Mouse (Mus musculus) left cerebral cortex, adult 11 months (tissue): ENCODE data around the gene Ccdc85c.
A peak's percentile ranks its signal among the peaks of the same experiment; 100 is the strongest.

Source experiments
- DNase-seq: peaks from one replicate; pipeline ENCODE4 v3.0.0; 2022; ENCODE audit warnings: low spot score

Ccdc85c gene

DNA sequence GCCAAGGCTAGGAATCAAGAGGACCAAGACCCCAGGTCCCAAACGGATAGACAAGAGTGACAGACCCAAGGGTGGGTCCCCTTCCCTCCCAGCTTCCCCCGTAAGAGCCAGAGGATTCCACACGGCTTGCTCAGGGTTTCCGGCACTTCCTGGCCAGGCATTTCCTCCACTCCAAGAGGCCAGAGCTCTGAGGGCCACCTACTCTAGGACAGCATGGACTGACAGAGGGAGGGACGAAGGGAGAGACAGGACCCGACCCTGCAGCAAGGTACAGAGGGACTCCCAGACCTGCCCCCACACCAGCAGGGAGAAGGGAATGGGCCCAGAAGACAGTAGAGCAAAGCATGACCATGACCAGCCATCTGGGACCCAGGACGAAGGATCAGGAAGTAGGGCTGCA is 7.6 kb downstream of the Ccdc85c start:
- DNase-seq: no peak

DNA sequence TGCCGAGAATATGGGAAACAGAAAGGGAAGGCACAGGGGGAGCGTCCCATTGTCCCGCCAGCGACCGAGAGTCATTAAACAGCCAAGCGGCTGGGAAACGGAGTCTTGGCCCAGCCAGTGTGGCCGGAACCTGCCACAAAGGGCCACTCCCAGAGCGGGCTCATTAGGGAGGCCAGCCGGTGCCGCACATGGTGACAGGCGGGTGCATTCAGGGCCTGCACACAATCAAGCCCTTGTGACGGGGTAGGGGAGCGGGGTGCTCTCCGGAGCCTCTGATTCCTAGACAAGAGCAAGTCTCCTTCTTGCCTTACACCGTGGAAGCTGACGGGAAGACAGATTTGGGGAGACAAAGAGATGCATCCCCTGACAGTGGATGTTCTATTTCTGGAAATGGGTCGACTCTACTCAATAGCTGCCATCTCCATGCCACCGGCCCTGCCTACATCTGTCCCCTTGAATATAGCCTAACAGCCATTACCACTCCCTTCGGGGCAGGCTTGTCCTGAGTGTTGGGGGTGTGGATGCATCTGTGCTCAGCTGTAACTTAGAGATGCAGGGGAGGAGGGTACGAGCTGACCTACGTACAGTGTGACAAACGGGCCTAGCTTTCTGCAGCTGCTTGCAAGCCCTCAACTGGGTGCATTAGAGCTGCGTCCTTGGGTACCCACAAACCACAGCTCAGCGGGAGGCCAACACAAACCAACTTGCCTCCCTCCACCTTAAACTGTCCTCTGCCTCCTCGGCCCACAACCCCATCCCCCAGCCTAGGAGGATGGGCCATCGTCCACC is 9.2 kb downstream of the Ccdc85c start:
- DNase-seq: no peak

DNA sequence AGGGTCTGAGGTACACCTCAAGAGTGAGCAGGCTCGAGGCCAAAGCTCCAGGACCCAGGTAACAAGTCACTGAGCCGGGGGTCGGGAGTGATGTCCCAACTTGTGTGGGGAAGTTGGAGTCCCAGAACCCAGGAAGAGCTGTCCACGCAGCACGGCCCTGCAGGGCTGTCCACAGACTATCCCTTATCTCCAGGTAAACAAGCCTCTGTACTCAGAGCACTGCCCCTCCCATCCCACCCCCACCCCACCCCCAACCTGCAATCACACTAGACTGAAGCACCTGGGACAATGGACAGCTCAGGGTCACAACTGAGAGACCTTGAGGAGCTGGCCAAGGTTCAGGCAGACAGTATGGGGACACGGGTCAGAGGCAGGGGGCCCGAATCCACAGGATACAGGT is 10.3 kb downstream of the Ccdc85c start:
- DNase-seq: no peak

GRCm38 (mm10) chr12:108260950-108261349 is 14.3 kb downstream of the Ccdc85c start:
- no peak for DNase-seq

- no peak for DNase-seq
Observed at GRCm38 (mm10) chr12:108259322-108260049, 15.7 kb downstream of the Ccdc85c start.

GRCm38 (mm10) chr12:108256734-108257133 is 18.5 kb downstream of the Ccdc85c start:
- no peak for DNase-seq

GRCm38 (mm10) chr12:108255960-108256359 is 19.3 kb downstream of the Ccdc85c start:
- DNase-seq: no peak

DNA sequence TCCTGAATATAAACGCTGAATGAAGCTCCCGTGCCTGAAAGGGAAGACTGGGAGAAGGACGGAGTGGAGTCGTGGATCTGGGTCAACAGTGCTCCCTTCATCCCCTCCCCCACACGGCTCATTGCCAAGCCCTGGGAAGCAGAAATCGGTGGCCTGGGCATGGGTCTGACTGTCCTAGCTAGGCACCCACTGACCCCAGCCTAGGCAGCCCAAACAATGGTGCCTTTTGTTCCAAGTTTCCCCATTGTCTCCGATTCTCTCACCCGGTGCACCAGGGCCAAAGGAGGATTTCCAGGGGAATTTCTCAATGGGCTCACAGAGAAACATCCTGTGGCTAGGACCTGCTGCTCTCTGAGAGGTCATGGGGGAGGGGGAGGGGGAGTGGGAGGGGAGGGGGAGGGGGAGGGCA is 19.7 kb downstream of the Ccdc85c start:
- DNase-seq: no peak

- DNase-seq: no peak
Observed at GRCm38 (mm10) chr12:108253042-108253441, 22.2 kb downstream of the Ccdc85c start.

- DNase-seq: no peak
Observed at GRCm38 (mm10) chr12:108251825-108252542, 23.2 kb downstream of the Ccdc85c start.

GRCm38 (mm10) chr12:108251034-108251792 is 24.0 kb downstream of the Ccdc85c start:
- no peak for DNase-seq

DNA sequence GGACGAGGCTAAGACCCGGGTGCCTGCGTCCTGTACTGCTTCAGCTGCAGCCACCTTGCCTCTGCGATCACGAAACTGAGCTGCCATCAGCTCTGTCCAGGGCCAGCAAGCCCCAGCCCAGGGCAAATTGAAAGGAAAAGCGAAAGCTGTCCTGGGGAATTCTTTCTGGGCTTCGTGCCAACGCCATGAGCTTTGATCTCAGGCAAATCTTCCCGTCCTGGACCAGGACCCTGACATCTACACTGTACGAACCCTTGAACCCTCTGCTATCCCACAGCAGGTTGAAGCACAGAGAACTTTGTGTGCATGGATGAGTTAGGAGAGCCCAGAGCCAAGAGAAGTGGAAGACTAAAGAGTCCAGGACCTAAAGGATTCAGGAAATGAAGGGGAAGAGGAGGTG is 25.7 kb downstream of the Ccdc85c start:
- no peak for DNase-seq

DNA sequence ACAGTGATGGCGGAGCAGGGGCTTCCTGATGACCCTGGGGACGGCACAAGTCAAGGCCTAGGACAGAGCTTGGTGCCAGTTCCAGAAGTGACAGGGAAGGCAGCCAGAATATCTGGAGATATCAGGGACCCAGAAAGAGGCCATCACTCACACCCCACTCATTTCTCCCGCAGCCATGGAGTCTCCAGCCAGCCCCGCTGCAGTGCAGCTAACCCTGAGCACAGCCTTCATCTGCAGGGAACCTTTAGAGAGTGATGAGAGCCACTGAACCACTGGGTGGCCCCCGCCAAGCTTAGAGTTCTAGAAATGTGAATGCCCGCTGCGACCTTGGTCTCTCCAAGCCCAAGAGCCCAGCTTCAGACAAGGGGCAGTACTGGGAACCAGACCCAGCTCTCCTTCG is 26.2 kb downstream of the Ccdc85c start:
- no peak for DNase-seq

DNA sequence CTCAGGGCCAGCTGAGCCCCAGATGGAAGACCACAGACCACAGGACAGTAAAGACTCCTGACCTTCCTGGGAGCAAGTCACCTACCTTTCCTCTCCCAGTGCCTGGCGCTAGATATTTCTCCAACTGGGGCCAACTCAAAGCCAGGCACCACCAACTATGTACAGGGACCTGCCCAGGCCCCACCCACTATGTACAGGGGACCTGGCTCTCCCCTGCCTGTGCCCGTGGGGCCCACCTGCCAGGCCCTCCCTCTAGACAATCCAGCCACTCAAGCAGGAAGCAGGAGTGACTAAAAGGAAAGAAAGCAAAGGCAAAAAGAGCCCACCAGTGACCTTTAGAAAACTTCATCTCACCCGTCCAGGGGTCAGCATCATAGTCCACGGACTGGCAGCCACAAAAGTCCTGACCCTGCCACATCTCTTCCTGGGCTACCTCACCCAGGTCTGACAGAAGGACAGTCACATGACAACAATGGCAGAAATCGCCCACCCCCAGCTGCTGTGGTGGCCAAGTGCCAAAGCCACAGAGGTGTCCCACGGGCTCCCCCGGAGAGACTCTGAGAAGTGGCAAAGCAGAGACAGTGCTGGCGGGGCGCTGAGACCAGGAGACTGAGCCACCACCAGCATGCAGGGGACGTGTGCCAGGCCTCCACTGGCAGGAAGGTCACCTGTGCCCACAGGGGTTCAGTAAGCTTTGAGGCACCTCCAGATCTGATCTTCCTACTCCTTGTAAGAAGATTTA is 28.3 kb downstream of the Ccdc85c start:
- no peak for DNase-seq

DNA sequence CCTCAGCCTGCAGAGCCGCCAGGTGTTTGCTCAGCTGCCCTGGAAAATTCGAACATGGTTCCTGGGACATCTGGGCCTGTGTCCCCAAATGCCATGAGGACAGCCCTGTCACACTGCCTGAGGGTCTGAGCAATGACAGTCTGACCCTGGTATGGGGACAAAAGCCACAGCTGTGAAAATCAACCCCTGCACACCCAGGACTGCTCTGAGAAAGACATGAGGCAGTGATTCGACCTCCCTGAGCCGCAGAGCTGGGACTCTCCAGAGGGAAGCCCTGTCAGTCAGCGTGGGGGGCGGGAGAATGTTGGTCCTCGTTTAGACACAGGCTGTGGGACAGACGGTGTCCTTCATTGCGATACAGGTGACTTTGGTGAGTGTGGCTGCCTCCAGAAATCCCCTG is 29.6 kb downstream of the Ccdc85c start:
- DNase-seq: no peak

DNA sequence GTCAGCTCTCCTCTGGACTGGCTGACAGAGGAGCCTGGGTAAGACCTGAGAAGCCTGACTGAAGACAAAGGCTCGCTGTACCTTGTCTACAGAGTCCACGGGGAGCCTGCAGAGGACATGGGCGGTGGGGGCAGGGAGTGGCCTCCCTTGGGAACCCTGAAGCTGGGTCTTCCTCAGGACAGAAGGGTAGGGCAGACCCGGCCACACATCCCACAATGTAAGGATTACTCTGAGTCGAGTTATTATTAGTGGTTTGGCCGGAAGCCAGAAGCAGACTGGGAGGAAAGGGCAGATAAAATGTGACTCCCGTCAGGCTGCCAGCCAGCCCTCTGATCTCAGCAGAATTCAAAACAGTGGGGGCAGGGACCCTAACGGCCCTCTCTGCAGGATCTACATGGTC is 30.4 kb downstream of the Ccdc85c start:
- DNase-seq: no peak

DNA sequence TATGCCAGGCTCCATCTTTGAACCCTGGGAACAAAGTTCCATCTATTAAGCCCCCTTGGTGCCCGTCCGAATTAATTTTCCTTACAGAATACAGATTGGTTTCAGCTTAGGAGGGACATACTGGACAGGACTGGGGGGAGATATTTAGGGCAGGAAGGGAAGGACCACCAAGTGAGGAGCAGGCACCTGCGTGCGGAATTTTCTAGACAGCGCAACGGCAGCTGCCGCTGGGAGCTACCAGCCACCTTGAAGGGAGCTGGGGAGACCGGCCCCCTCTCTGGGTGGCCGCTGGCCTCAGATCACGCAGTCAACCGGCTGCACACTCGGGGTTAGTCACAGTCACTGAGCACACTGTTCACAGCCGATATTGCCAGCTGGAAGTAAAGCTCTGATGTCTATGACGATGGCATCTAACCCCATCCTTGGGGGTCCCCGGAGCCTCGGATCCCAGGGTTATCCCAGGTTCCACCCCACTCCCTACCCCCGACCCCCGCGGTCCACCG is 32.9 kb downstream of the Ccdc85c start:
- no peak for DNase-seq

DNA sequence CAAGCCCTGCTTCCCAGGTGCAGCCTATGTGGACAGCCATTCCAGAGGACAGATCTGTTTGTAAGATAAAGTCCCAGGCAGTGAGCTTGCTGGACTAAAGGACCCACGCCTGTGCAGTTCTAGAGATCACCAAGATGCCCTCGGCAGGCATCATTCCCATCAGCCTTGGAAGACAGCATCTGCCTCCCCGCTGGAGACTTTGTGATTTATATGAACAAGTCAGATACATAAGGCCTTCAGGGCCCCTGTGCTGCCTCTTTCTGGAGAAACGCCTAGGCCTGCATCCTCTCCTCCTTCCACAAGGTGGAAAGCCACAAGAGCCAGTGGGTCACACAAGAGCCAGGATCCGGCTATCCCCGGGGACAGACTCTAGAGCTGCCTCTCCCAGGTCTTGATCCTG is 33.6 kb downstream of the Ccdc85c start:
- no peak for DNase-seq

DNA sequence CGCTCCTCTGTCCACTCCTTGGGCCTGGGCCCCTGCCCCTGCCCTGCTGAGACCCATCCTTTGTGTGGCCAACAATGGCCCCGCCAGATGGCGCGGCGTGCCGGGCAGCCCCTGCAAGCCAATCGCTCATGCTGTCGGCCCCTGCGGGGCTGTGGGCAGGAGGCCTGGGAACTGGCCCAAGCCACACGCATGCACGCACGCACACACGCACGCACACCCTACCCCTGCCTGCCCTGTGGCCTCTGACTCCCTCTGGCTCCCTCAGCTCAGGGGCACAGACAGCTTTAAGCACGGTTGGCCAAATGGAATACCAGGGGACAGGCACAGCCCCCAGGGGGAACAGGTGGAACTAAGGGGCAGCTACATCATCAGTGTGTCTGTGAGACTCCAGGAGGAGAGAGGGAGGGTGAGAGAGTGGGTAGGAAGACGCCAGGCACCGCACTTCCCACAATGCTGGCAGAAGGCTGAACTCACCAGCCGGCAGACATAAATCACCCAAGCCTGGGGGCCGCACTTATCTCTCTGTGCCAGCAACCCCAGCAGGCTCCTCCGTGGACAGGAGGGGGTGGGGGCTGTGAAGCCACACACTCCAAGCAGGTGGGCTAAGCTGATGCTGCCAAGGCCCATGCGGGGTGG is 34.2 kb downstream of the Ccdc85c start:
- DNase-seq: peak; percentile 46

- no peak for DNase-seq
Observed at GRCm38 (mm10) chr12:108240401-108240890, 34.8 kb downstream of the Ccdc85c start.

GRCm38 (mm10) chr12:108239441-108239840 is 35.8 kb downstream of the Ccdc85c start:
- DNase-seq: peak; percentile 57
